Mouse (Mus musculus) thymus, adult 2 months (tissue): Measurements from ENCODE around the gene Sult6b2. TPM values are rescaled to one million over a fixed set of nuclear protein-coding genes. Genes with fewer than 3 reads are reported as not detected.

ENCODE experiments used
- DNase-seq: peaks from one replicate; pipeline ENCODE4 v3.0.0; 2021
- H3K27ac ChIP-seq: fragments of 200-500 bp; 2 replicates; pipeline ENCODE4 v1.5.1; 2012; ENCODE audit warnings: low read length, control low read depth; ENCODE audit not compliant: control insufficient read depth, insufficient read depth
- H3K27me3 ChIP-seq: fragments of 200-500 bp; 2 replicates; pipeline ENCODE4 v1.6.1; 2012; ENCODE audit warnings: mild to moderate bottlenecking, low read length, moderate library complexity, mixed read lengths; ENCODE audit not compliant: control insufficient read depth, insufficient read depth
- H3K36me3 ChIP-seq: fragments of 200-500 bp; 2 replicates; pipeline ENCODE4 v1.6.1; 2012; ENCODE audit warnings: mild to moderate bottlenecking, low read length, moderate library complexity; ENCODE audit not compliant: control insufficient read depth, insufficient read depth
- H3K4me1 ChIP-seq: fragments of 200-500 bp; replicated peaks from 2 replicates; pipeline ENCODE4 v1.6.1; 2012; ENCODE audit warnings: low read length; ENCODE audit not compliant: control insufficient read depth, insufficient read depth
- H3K4me3 ChIP-seq: fragments of 200-500 bp; 2 replicates; pipeline ENCODE4 v1.5.1; 2012; ENCODE audit warnings: mild to moderate bottlenecking, low read length, control low read depth, moderate library complexity; ENCODE audit not compliant: control insufficient read depth, insufficient read depth
- CTCF ChIP-seq: fragments of 200-500 bp; IDR thresholded peaks from 2 replicates; pipeline ENCODE4 v1.5.1; 2012; ENCODE audit warnings: mild to moderate bottlenecking, control low read depth, low read length, moderate library complexity, borderline replicate concordance; ENCODE audit not compliant: control insufficient read depth, poor library complexity, insufficient read depth; ENCODE audit errors: extremely low read depth
- POLR2A ChIP-seq: fragments of 200-500 bp; IDR thresholded peaks from 2 replicates; pipeline ENCODE4 v1.6.1; 2012; ENCODE audit warnings: mild to moderate bottlenecking, low read length, control low read depth, moderate library complexity; ENCODE audit not compliant: control insufficient read depth, poor library complexity, insufficient read depth; ENCODE audit errors: extremely low read depth
- WGBS: fragments of 180-500 bp; shearing (Covaris S2); methylation state at CpG from one replicate; pipeline ENCODE4 v1.1.7; 2018; 5-methylcytosine and 5-hydroxymethylcytosine counted together
- polyA plus RNA-seq: library from polyadenylated mRNA; depleted of rRNA; stranded (reverse); fragments of >200 nt; gene quantifications from 2 replicates; pipeline ENCODE4 v1.2.3, GENCODE M21; 2012

Sult6b2 gene
- polyA plus RNA-seq, 1 experiment = 0.08 TPM

GRCm38 (mm10) chr6:142773566-142773965 is 30.7 kb downstream of the Sult6b2 start:
- WGBS = 99% methylated on average over 5 of the region's 5 CpGs
- TF ChIP-seq POLR2A (no peak), CTCF (no peak)
- DNase-seq = no peak
- no peaks in the 10 kb centered on the region for H3K27me3 ChIP-seq
- H3K27ac ChIP-seq = no peak overlapping the region
- no peak overlapping the region for H3K4me3 ChIP-seq
- H3K36me3 ChIP-seq = peaks cover 35% of the 10 kb centered on the region
- 0 out of 2 replicates have a peak, but pooled peaks cover 2% of the 10 kb centered on the region for H3K4me1 ChIP-seq

GRCm38 (mm10) chr6:142771643-142772042 is 32.7 kb downstream of the Sult6b2 start:
- WGBS = 98% methylated on average over 4 of the region's 4 CpGs
- Histone ChIP-seq H3K36me3 (peaks cover 54% of the 10 kb centered on the region), H3K27me3 (no peaks in the 10 kb centered on the region), H3K4me3 (no peak overlapping the region), H3K4me1 (0 out of 2 replicates have a peak, but pooled peaks cover 2% of the 10 kb centered on the region), H3K27ac (no peak overlapping the region)
- TF ChIP-seq CTCF = no peak
- TF ChIP-seq POLR2A = no peak
- no peak for DNase-seq

- TF ChIP-seq CTCF (no peak), POLR2A (no peak)
- H3K27me3 ChIP-seq = no peaks in the 10 kb centered on the region
- H3K4me1 ChIP-seq = no peaks in the 10 kb centered on the region
- H3K36me3 ChIP-seq = peaks cover 66% of the 10 kb centered on the region
- no peak overlapping the region for H3K4me3 ChIP-seq
- 98% methylated on average over 3 of the region's 3 CpGs for WGBS
- H3K27ac ChIP-seq = no peak overlapping the region
- no peak for DNase-seq
These were observed 34.4 kb downstream of the Sult6b2 start for GRCm38 (mm10) chr6:142769896-142770295.

- DNase-seq = no peak
- Histone ChIP-seq H3K27ac (no peak overlapping the region), H3K27me3 (no peaks in the 10 kb centered on the region), H3K4me3 (no peak overlapping the region), H3K4me1 (no peaks in the 10 kb centered on the region), H3K36me3 (peaks cover 52% of the 10 kb centered on the region)
- TF ChIP-seq CTCF = no peak
- no peak for TF ChIP-seq POLR2A
- 97% methylated on average over 9 of the region's 9 CpGs for WGBS
These were observed 37.0 kb downstream of the Sult6b2 start for GRCm38 (mm10) chr6:142767305-142767704.

- WGBS = 97% methylated on average over 2 of the region's 2 CpGs
- Histone ChIP-seq H3K27me3 (no peaks in the 10 kb centered on the region), H3K4me3 (no peak overlapping the region), H3K36me3 (peaks cover 41% of the 10 kb centered on the region), H3K27ac (no peak overlapping the region), H3K4me1 (no peaks in the 10 kb centered on the region)
- no peak for DNase-seq
- no peak for TF ChIP-seq CTCF
- TF ChIP-seq POLR2A = no peak
These were observed 39.4 kb downstream of the Sult6b2 start for GRCm38 (mm10) chr6:142764933-142765332.

- H3K27me3 ChIP-seq = no peaks in the 10 kb centered on the region
- H3K36me3 ChIP-seq = peaks cover 10% of the 10 kb centered on the region; the same call in 1 of the 2 replicates
- WGBS = 88% methylated on average over 2 of the region's 2 CpGs
- TF ChIP-seq CTCF = no peak
- no peak for TF ChIP-seq POLR2A
- H3K27ac ChIP-seq = no peak overlapping the region
- DNase-seq = no peak
- H3K4me1 ChIP-seq = peaks cover 12% of the 10 kb centered on the region
- no peak overlapping the region for H3K4me3 ChIP-seq
These were observed 44.7 kb downstream of the Sult6b2 start for GRCm38 (mm10) chr6:142759633-142760032.

- 97% methylated on average over 6 of the region's 6 CpGs for WGBS
- H3K36me3 ChIP-seq = peaks cover 10% of the 10 kb centered on the region; the same call in 1 of the 2 replicates
- no peak overlapping the region for H3K27ac ChIP-seq
- H3K4me3 ChIP-seq = no peak overlapping the region
- no peak for DNase-seq
- TF ChIP-seq POLR2A (no peak), CTCF (no peak)
- H3K27me3 ChIP-seq = no peaks in the 10 kb centered on the region
- peaks cover 12% of the 10 kb centered on the region for H3K4me1 ChIP-seq
These were observed 45.7 kb downstream of the Sult6b2 start for GRCm38 (mm10) chr6:142758562-142758961.
